Mouse (Mus musculus): Measurements from ENCODE around the gene Fadd.

- TF ChIP-seq CTCF (IDR thresholded peaks at IDR 0.05; ENCODE audit: low read depth) (no peak), EP300 (IDR thresholded peaks at IDR 0.05; ENCODE audit: low read depth) (no peak)
Observed at GRCm38 (mm10) chr7:144572234-144572633, 10.0 kb downstream of the Fadd start.
